Mouse (Mus musculus): ENCODE measurements around the gene Smoc1. TPM values are rescaled to one million over a fixed set of nuclear protein-coding genes. Genes with fewer than 3 reads are reported as not detected.

Gene Smoc1
- total RNA-seq (2017), result 0.79 and 2.1 TPM in 2 replicates

GRCm38 (mm10) chr12:81026277-81026994, at the start of gene Smoc1:
Smoc1 (plus strand) TSS chr12:81026808.
- no peak for ATAC-seq (replicated peaks in 1 of 2; ENCODE audit: insufficient read depth in 1 of 2, low FRiP score in 2 of 2, low TSS enrichment in 1 of 2, low read depth in 1 of 2, poor library complexity in 2 of 2, severe bottlenecking in 2 of 2)

GRCm38 (mm10) chr12:80982326-80982725, 44.3 kb upstream of the Smoc1 start:
- ATAC-seq (replicated peaks in 1 of 2; ENCODE audit: insufficient read depth in 1 of 2, low FRiP score in 2 of 2, low TSS enrichment in 1 of 2, low read depth in 1 of 2, poor library complexity in 2 of 2, severe bottlenecking in 2 of 2), result 0 out of 4 replicates have a peak, but pooled peaks of 1 of the 2 experiments have one; percentile 64

GRCm38 (mm10) chr12:80983695-80984094, 42.9 kb upstream of the Smoc1 start:
- ATAC-seq (replicated peaks in 1 of 2; ENCODE audit: insufficient read depth in 1 of 2, low FRiP score in 2 of 2, low TSS enrichment in 1 of 2, low read depth in 1 of 2, poor library complexity in 2 of 2, severe bottlenecking in 2 of 2), result no peak

GRCm38 (mm10) chr12:80986628-80987027, 40.0 kb upstream of the Smoc1 start:
- no peak for ATAC-seq (replicated peaks in 1 of 2; ENCODE audit: insufficient read depth in 1 of 2, low FRiP score in 2 of 2, low TSS enrichment in 1 of 2, low read depth in 1 of 2, poor library complexity in 2 of 2, severe bottlenecking in 2 of 2)

- ATAC-seq (replicated peaks in 1 of 2; ENCODE audit: insufficient read depth in 1 of 2, low FRiP score in 2 of 2, low TSS enrichment in 1 of 2, low read depth in 1 of 2, poor library complexity in 2 of 2, severe bottlenecking in 2 of 2), result no peak
Measured at GRCm38 (mm10) chr12:80988286-80988685, 38.3 kb upstream of the Smoc1 start.

- no peak for ATAC-seq (replicated peaks in 1 of 2; ENCODE audit: insufficient read depth in 1 of 2, low FRiP score in 2 of 2, low TSS enrichment in 1 of 2, low read depth in 1 of 2, poor library complexity in 2 of 2, severe bottlenecking in 2 of 2)
Measured at GRCm38 (mm10) chr12:80990901-80991445, 35.6 kb upstream of the Smoc1 start.

GRCm38 (mm10) chr12:80991806-80992205, 34.8 kb upstream of the Smoc1 start:
- peak; percentile 40; a peak in 1 of 4 replicates for ATAC-seq (replicated peaks in 1 of 2; ENCODE audit: insufficient read depth in 1 of 2, low FRiP score in 2 of 2, low TSS enrichment in 1 of 2, low read depth in 1 of 2, poor library complexity in 2 of 2, severe bottlenecking in 2 of 2)

- no peak; a peak in 1 of 4 replicates for ATAC-seq (replicated peaks in 1 of 2; ENCODE audit: insufficient read depth in 1 of 2, low FRiP score in 2 of 2, low TSS enrichment in 1 of 2, low read depth in 1 of 2, poor library complexity in 2 of 2, severe bottlenecking in 2 of 2)
Measured at GRCm38 (mm10) chr12:80992540-80993122, 34.0 kb upstream of the Smoc1 start.

- no peak for ATAC-seq (replicated peaks in 1 of 2; ENCODE audit: insufficient read depth in 1 of 2, low FRiP score in 2 of 2, low TSS enrichment in 1 of 2, low read depth in 1 of 2, poor library complexity in 2 of 2, severe bottlenecking in 2 of 2)
Measured at GRCm38 (mm10) chr12:80993773-80994172, 32.8 kb upstream of the Smoc1 start.

GRCm38 (mm10) chr12:80995326-80995725, 31.3 kb upstream of the Smoc1 start:
- peak; percentile 80 to 81 for ATAC-seq (replicated peaks in 1 of 2; ENCODE audit: insufficient read depth in 1 of 2, low FRiP score in 2 of 2, low TSS enrichment in 1 of 2, low read depth in 1 of 2, poor library complexity in 2 of 2, severe bottlenecking in 2 of 2)

GRCm38 (mm10) chr12:80997652-80998051, 29.0 kb upstream of the Smoc1 start:
- ATAC-seq (replicated peaks in 1 of 2; ENCODE audit: insufficient read depth in 1 of 2, low FRiP score in 2 of 2, low TSS enrichment in 1 of 2, low read depth in 1 of 2, poor library complexity in 2 of 2, severe bottlenecking in 2 of 2), result no peak

GRCm38 (mm10) chr12:80998528-80999221, 27.9 kb upstream of the Smoc1 start:
- ATAC-seq (replicated peaks in 1 of 2; ENCODE audit: insufficient read depth in 1 of 2, low FRiP score in 2 of 2, low TSS enrichment in 1 of 2, low read depth in 1 of 2, poor library complexity in 2 of 2, severe bottlenecking in 2 of 2), result no peak

GRCm38 (mm10) chr12:81000924-81001323, 25.7 kb upstream of the Smoc1 start:
- ATAC-seq (replicated peaks in 1 of 2; ENCODE audit: insufficient read depth in 1 of 2, low FRiP score in 2 of 2, low TSS enrichment in 1 of 2, low read depth in 1 of 2, poor library complexity in 2 of 2, severe bottlenecking in 2 of 2), result no peak

- ATAC-seq (replicated peaks in 1 of 2; ENCODE audit: insufficient read depth in 1 of 2, low FRiP score in 2 of 2, low TSS enrichment in 1 of 2, low read depth in 1 of 2, poor library complexity in 2 of 2, severe bottlenecking in 2 of 2), result no peak
Measured at GRCm38 (mm10) chr12:81002841-81003635, 23.6 kb upstream of the Smoc1 start.

- ATAC-seq (replicated peaks in 1 of 2; ENCODE audit: insufficient read depth in 1 of 2, low FRiP score in 2 of 2, low TSS enrichment in 1 of 2, low read depth in 1 of 2, poor library complexity in 2 of 2, severe bottlenecking in 2 of 2), result no peak
Measured at GRCm38 (mm10) chr12:81009813-81010212, 16.8 kb upstream of the Smoc1 start.

GRCm38 (mm10) chr12:81011994-81012393, 14.6 kb upstream of the Smoc1 start:
- ATAC-seq (replicated peaks in 1 of 2; ENCODE audit: insufficient read depth in 1 of 2, low FRiP score in 2 of 2, low TSS enrichment in 1 of 2, low read depth in 1 of 2, poor library complexity in 2 of 2, severe bottlenecking in 2 of 2), result no peak

GRCm38 (mm10) chr12:81013496-81013895, 13.1 kb upstream of the Smoc1 start:
- no peak for ATAC-seq (replicated peaks in 1 of 2; ENCODE audit: insufficient read depth in 1 of 2, low FRiP score in 2 of 2, low TSS enrichment in 1 of 2, low read depth in 1 of 2, poor library complexity in 2 of 2, severe bottlenecking in 2 of 2)

All from hematopoietic stem cell, adult 5-6 weeks (primary cell).